Comparison of ENCODE assay signal across 26 mouse cellular contexts in the genomic region with DNA sequence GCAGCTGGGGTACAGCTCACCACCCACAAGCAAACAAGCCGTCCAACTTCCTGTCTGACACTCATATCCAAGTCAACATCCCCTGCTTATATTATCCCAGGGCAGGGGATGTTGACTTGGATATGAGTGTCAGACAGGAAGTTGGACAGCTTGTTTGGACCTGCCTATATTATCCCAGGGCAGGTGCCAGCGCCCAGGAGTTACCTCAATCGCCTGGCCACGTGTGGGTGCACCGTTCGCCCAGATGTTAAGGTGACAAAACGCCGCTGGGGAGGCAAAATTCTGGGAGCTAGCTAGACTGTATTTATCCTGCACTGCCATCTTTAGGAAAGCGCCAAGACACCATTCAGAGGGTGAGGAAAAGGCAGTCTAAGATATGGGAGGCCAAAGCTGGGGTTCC. TPM values are rescaled to one million over a fixed set of nuclear protein-coding genes. Genes with fewer than 3 reads are reported as not detected.
DNase-seq lines count a peak whose midpoint lies in the region; ATAC-seq and TF ChIP-seq lines count a peak whose summit lies in the region.
"Had no signal": no experiment of that assay in that cellular context is flagged by ENCODE, and none has a peak within 500 bp of the region (broad histone marks: within the 10 kb centered on the region; RNA-seq: fewer than 3 reads in every experiment).

No protein-coding gene starts in this region.

- TF ChIP-seq CTCF in intestine, postnatal 0 days (IDR thresholded peaks at IDR 0.05; ENCODE audit: low read depth), result no peak

- no peaks in the 10 kb centered on the region; the same call in 1 of the 2 replicates for H3K4me1 ChIP-seq in intestine, postnatal 0 days (replicated peaks; ENCODE audit: control insufficient read depth, insufficient read depth, low read length)
- H3K4me1 ChIP-seq in intestine, embryonic 16.5 days (ENCODE audit: control insufficient read depth, insufficient read depth, low read length), result peaks cover 11% of the 10 kb centered on the region; the same call in 1 of the 2 replicates

- H3K4me3 ChIP-seq in intestine, postnatal 0 days (ENCODE audit: low read depth, low read length), result no peak overlapping the region
- no peak overlapping the region for H3K4me3 ChIP-seq in intestine, embryonic 16.5 days (ENCODE audit: low read length)
- H3K4me3 ChIP-seq: embryonic facial prominence, embryonic 12.5 days; forebrain, embryonic 10.5 days; heart, embryonic 12.5 days; layer of hippocampus, adult 2 months; limb, embryonic 13.5 days had no signal

- H3K4me2 ChIP-seq in intestine, postnatal 0 days (replicated peaks; ENCODE audit: low read depth), result no peak overlapping the region
- H3K4me2 ChIP-seq in intestine, embryonic 16.5 days (ENCODE audit: low read depth, low read length), result no peak overlapping the region
- H3K4me2 ChIP-seq: embryonic facial prominence, embryonic 12.5 days; heart, embryonic 12.5 days; hindbrain, embryonic 14.5 days; limb, embryonic 13.5 days; liver, embryonic 11.5 days had no signal

- peak; percentile 0 for DNase-seq in adrenal gland, postnatal 10 days
- DNase-seq in adrenal gland, adult (ENCODE audit: inconsistent age in 2 of 2, low spot score in 1 of 2), result no peak
- peak; percentile 56 for DNase-seq in urinary bladder, postnatal 14 days (ENCODE audit: low spot score)
- DNase-seq in urinary bladder, postnatal 10 days (ENCODE audit: low spot score), result no peak
- DNase-seq: adrenal gland, adult 8-10 months; embryo, embryonic 11 days; forebrain, postnatal 0 days; kidney, adult 2 months; kidney, postnatal 36 days; midbrain, embryonic 14.5 days; thymus, adult 18-20 months; thymus, postnatal 25 days had no signal

- peaks cover 24% of the 10 kb centered on the region for H3K27me3 ChIP-seq in intestine, postnatal 0 days (replicated peaks; ENCODE audit: control insufficient read depth, insufficient read depth, low read length)
- peaks cover 9% of the 10 kb centered on the region for H3K27me3 ChIP-seq in intestine, embryonic 16.5 days (replicated peaks; ENCODE audit: control insufficient read depth, insufficient read depth, low read length)
- H3K27me3 ChIP-seq: CH12.LX had no signal

- H3K36me3 ChIP-seq in intestine, postnatal 0 days (ENCODE audit: control insufficient read depth, insufficient read depth), result no peaks in the 10 kb centered on the region
- no peaks in the 10 kb centered on the region for H3K36me3 ChIP-seq in intestine, embryonic 16.5 days (ENCODE audit: control insufficient read depth, insufficient read depth, low read length)
- H3K36me3 ChIP-seq: embryonic facial prominence, embryonic 12.5 days; forebrain, embryonic 10.5 days; limb, embryonic 13.5 days had no signal

- H3K9me3 ChIP-seq in intestine, postnatal 0 days (ENCODE audit: control insufficient read depth), result no peaks in the 10 kb centered on the region
- no peaks in the 10 kb centered on the region for H3K9me3 ChIP-seq in intestine, embryonic 16.5 days (ENCODE audit: control insufficient read depth, low read length)
- H3K9me3 ChIP-seq: embryonic facial prominence, embryonic 12.5 days; forebrain, embryonic 10.5 days; heart, embryonic 12.5 days; limb, embryonic 13.5 days had no signal

- no peak overlapping the region for H3K27ac ChIP-seq in intestine, postnatal 0 days (ENCODE audit: low read depth, low read length)
- no peak overlapping the region for H3K27ac ChIP-seq in intestine, embryonic 16.5 days (ENCODE audit: low read length)
- H3K27ac ChIP-seq: embryonic facial prominence, embryonic 12.5 days; forebrain, embryonic 10.5 days; hindbrain, embryonic 14.5 days; layer of hippocampus, adult 2 months; limb, embryonic 13.5 days; macrophage had no signal

- no peak overlapping the region for H3K9ac ChIP-seq in intestine, postnatal 0 days (ENCODE audit: low read depth, low read length)
- H3K9ac ChIP-seq in intestine, embryonic 16.5 days (ENCODE audit: low read depth, low read length), result no peak overlapping the region
- H3K9ac ChIP-seq: embryonic facial prominence, embryonic 12.5 days; forebrain, postnatal 0 days; heart, embryonic 12.5 days; hindbrain, embryonic 14.5 days; limb, embryonic 13.5 days had no signal

- peak; percentile 42 for ATAC-seq in intestine, postnatal 0 days
- no peak for ATAC-seq in intestine, embryonic 16.5 days
- no peak for ATAC-seq in megakaryocyte, adult 5-6 weeks (ENCODE audit: poor library complexity, severe bottlenecking)
- ATAC-seq: activated CD4-positive, CD25-positive, alpha-beta regulatory T cell, adult 4 months; forebrain, postnatal 0 days; inflammation-experienced regulatory T-cells, adult 6 months had no signal

- 67% methylated on average over 9 of the region's 9 CpGs for WGBS in intestine, postnatal 0 days
- 73% methylated on average over 9 of the region's 9 CpGs for WGBS in intestine, embryonic 16.5 days

RNA-seq across cellular contexts. Expression of a gene that starts 43.8 kb away (rescaled TPM):
- total RNA-seq in adrenal gland, postnatal 10 days (2021), result 10 to 100 TPM; 68.5 to 81.1 TPM
- 35.0 and 38.8 TPM in 2 replicates for polyA plus RNA-seq in intestine, postnatal 0 days (2015; fragmentation: Nextera tagmentation; extraction: Ambion mirVana)
- 101 and 115 TPM in 2 replicates for polyA plus RNA-seq in intestine, embryonic 16.5 days (2015; fragmentation: Nextera tagmentation; extraction: Ambion mirVana)
- 32.6 and 33.9 TPM in 2 replicates for total RNA-seq in megakaryocyte, adult 5-6 weeks (2015)
- 61.7 and 76.5 TPM in 2 replicates for total RNA-seq in megakaryocyte, adult 5-6 weeks (2017)

RNA-seq across cellular contexts. Expression of a gene that starts 44.6 kb away (rescaled TPM):
- 10 to 100 TPM; 18.6 to 19.1 TPM for total RNA-seq in adrenal gland, postnatal 10 days (2021)
- 2.3 and 2.7 TPM in 2 replicates for polyA plus RNA-seq in intestine, postnatal 0 days (2015; fragmentation: Nextera tagmentation; extraction: Ambion mirVana)
- polyA plus RNA-seq in intestine, embryonic 16.5 days (2015; fragmentation: Nextera tagmentation; extraction: Ambion mirVana), result 2.7 and 3.7 TPM in 2 replicates
- 10.4 and 11.1 TPM in 2 replicates for total RNA-seq in megakaryocyte, adult 5-6 weeks (2015)
- 10.2 and 13.3 TPM in 2 replicates for total RNA-seq in megakaryocyte, adult 5-6 weeks (2017)

Comparison
In these comparisons a context has a peak if more than half of its experiments do, and no peak if none do; other contexts are left out.
1. DNase-seq: peak in adrenal gland, postnatal 10 days (single experiment) and urinary bladder, postnatal 14 days (single experiment); none in adrenal gland, adult (0 of 2) and urinary bladder, postnatal 10 days (single experiment).